In genomic region chr2:152500863-152501229, GRCm38 (mm10) we compare ENCODE assay signal across 20 mouse cellular contexts. TPM values are rescaled to one million over a fixed set of nuclear protein-coding genes. Genes with fewer than 3 reads are reported as not detected.
DNase-seq lines count a peak whose midpoint lies in the region; ATAC-seq and TF ChIP-seq lines count a peak whose summit lies in the region.
"Had no signal": no experiment of that assay in that cellular context is flagged by ENCODE, and none has a peak within 500 bp of the region (broad histone marks: within the 10 kb centered on the region; RNA-seq: fewer than 3 reads in every experiment).

No protein-coding gene starts in this region.

- DNase-seq in 3T3-L1 (ENCODE audit: low read depth, low spot score), result peak; percentile 15
- DNase-seq in brain, embryonic 14.5 days (ENCODE audit: low read depth), result no peak
- DNase-seq in urinary bladder, postnatal 25 days (ENCODE audit: low spot score), result no peak
- DNase-seq in left cerebral cortex, adult 11 months (ENCODE audit: low spot score), result no peak
- DNase-seq: adrenal gland, adult 2 months; cerebellum, adult 8-10 months; heart, adult 11 months; heart, postnatal 36 days; kidney, postnatal 14 days; lung, adult 2 months; right cerebral cortex, adult 18-20 months had no signal

- H3K4me2 ChIP-seq in intestine, postnatal 0 days (replicated peaks; ENCODE audit: low read depth), result no peak overlapping the region
- no peak overlapping the region for H3K4me2 ChIP-seq in intestine, embryonic 16.5 days (ENCODE audit: low read depth, low read length)
- H3K4me2 ChIP-seq: limb, embryonic 12.5 days had no signal

- no peaks in the 10 kb centered on the region for H3K9me3 ChIP-seq in intestine, postnatal 0 days (ENCODE audit: control insufficient read depth)
- H3K9me3 ChIP-seq in intestine, embryonic 16.5 days (ENCODE audit: control insufficient read depth, low read length), result no peaks in the 10 kb centered on the region
- no peaks in the 10 kb centered on the region for H3K9me3 ChIP-seq in E14TG2a.4 (ENCODE audit: low read length)
- H3K9me3 ChIP-seq: embryonic facial prominence, embryonic 10.5 days; G1E had no signal

- no peak for TF ChIP-seq POLR2A in brain, embryonic 14.5 days (IDR thresholded peaks at IDR 0.05; ENCODE audit: borderline replicate concordance, extremely low read depth, insufficient read depth, insufficient read length, poor library complexity, severe bottlenecking)

- no peak overlapping the region for H3K9ac ChIP-seq in intestine, postnatal 0 days (ENCODE audit: low read depth, low read length)
- no peak overlapping the region for H3K9ac ChIP-seq in intestine, embryonic 16.5 days (ENCODE audit: low read depth, low read length)
- H3K9ac ChIP-seq: limb, embryonic 12.5 days had no signal

- TF ChIP-seq CTCF in intestine, postnatal 0 days (IDR thresholded peaks at IDR 0.05; ENCODE audit: low read depth), result peak; percentile 48
- peak; percentile 72 for TF ChIP-seq CTCF in E14TG2a.4 (conservative IDR thresholded peaks at IDR 0.05; ENCODE audit: low read length)
- TF ChIP-seq CTCF in brain, embryonic 14.5 days (IDR thresholded peaks at IDR 0.05; ENCODE audit: borderline replicate concordance, extremely low read depth, insufficient read depth, insufficient read length), result peak; percentile 13; the same call in 1 of the 2 replicates

- H3K4me1 ChIP-seq in intestine, postnatal 0 days (replicated peaks; ENCODE audit: control insufficient read depth, insufficient read depth, low read length), result no peaks in the 10 kb centered on the region
- no peaks in the 10 kb centered on the region for H3K4me1 ChIP-seq in intestine, embryonic 16.5 days (ENCODE audit: control insufficient read depth, insufficient read depth, low read length)
- H3K4me1 ChIP-seq in E14TG2a.4 (replicated peaks; ENCODE audit: low read depth, low read length), result 0 out of 2 replicates have a peak, but pooled peaks cover 1% of the 10 kb centered on the region
- H3K4me1 ChIP-seq: embryonic facial prominence, embryonic 10.5 days; limb, embryonic 12.5 days had no signal

- H3K4me3 ChIP-seq in intestine, postnatal 0 days (ENCODE audit: low read depth, low read length), result no peak overlapping the region
- no peak overlapping the region for H3K4me3 ChIP-seq in intestine, embryonic 16.5 days (ENCODE audit: low read length)
- no peak overlapping the region for H3K4me3 ChIP-seq in E14TG2a.4 (replicated peaks; ENCODE audit: low read length)
- H3K4me3 ChIP-seq: embryonic facial prominence, embryonic 10.5 days; limb, embryonic 12.5 days had no signal

- 79% methylated on average over 6 of the region's 6 CpGs for WGBS in intestine, postnatal 0 days
- 74% methylated on average over 6 of the region's 6 CpGs for WGBS in intestine, embryonic 16.5 days

- H3K27ac ChIP-seq in intestine, postnatal 0 days (ENCODE audit: low read depth, low read length), result no peak overlapping the region
- no peak overlapping the region for H3K27ac ChIP-seq in intestine, embryonic 16.5 days (ENCODE audit: low read length)
- H3K27ac ChIP-seq: embryonic facial prominence, embryonic 10.5 days; limb, embryonic 12.5 days had no signal

- H3K36me3 ChIP-seq in intestine, postnatal 0 days (ENCODE audit: control insufficient read depth, insufficient read depth), result no peaks in the 10 kb centered on the region
- no peaks in the 10 kb centered on the region for H3K36me3 ChIP-seq in intestine, embryonic 16.5 days (ENCODE audit: control insufficient read depth, insufficient read depth, low read length)
- no peaks in the 10 kb centered on the region for H3K36me3 ChIP-seq in E14TG2a.4 (ENCODE audit: insufficient read depth, low read length)
- H3K36me3 ChIP-seq: embryonic facial prominence, embryonic 10.5 days; G1E; limb, embryonic 12.5 days had no signal

- no peak for ATAC-seq in intestine, postnatal 0 days
- no peak for ATAC-seq in intestine, embryonic 16.5 days
- ATAC-seq: inflammation-experienced regulatory T-cells, adult 6 months had no signal

- no peaks in the 10 kb centered on the region for H3K27me3 ChIP-seq in intestine, postnatal 0 days (replicated peaks; ENCODE audit: control insufficient read depth, insufficient read depth, low read length)
- no peaks in the 10 kb centered on the region for H3K27me3 ChIP-seq in intestine, embryonic 16.5 days (replicated peaks; ENCODE audit: control insufficient read depth, insufficient read depth, low read length)
- H3K27me3 ChIP-seq in E14TG2a.4 (ENCODE audit: insufficient read depth, low read length), result no peaks in the 10 kb centered on the region
- H3K27me3 ChIP-seq: limb, embryonic 12.5 days had no signal

RNA-seq across cellular contexts. Expression of gene Defb26, which starts 10.6 kb away (rescaled TPM):
- polyA plus RNA-seq in intestine, postnatal 0 days (2015; fragmentation: Nextera tagmentation; extraction: Ambion mirVana), result not detected in 2 replicates
- not detected in 2 replicates for polyA plus RNA-seq in intestine, embryonic 16.5 days (2015; fragmentation: Nextera tagmentation; extraction: Ambion mirVana)
- not detected in 2 replicates for polyA plus RNA-seq in brain, embryonic 14.5 days (2012; rRNA removed)
- polyA plus RNA-seq: adrenal gland, adult 2 months; embryonic facial prominence, embryonic 10.5 days; G1E; inflammation-experienced regulatory T-cells, adult 6 months; limb, embryonic 12.5 days; lung, adult 2 months; testis, adult 2 months; urinary bladder, adult 2 months had no signal

RNA-seq across cellular contexts. Expression of gene Defb22, which starts 10.9 kb away (rescaled TPM):
- not detected in 2 replicates for polyA plus RNA-seq in intestine, postnatal 0 days (2015; fragmentation: Nextera tagmentation; extraction: Ambion mirVana)
- not detected in 2 replicates for polyA plus RNA-seq in intestine, embryonic 16.5 days (2015; fragmentation: Nextera tagmentation; extraction: Ambion mirVana)
- not detected in 2 replicates for polyA plus RNA-seq in brain, embryonic 14.5 days (2012; rRNA removed)
- polyA plus RNA-seq: adrenal gland, adult 2 months; embryonic facial prominence, embryonic 10.5 days; G1E; inflammation-experienced regulatory T-cells, adult 6 months; limb, embryonic 12.5 days; lung, adult 2 months; testis, adult 2 months; urinary bladder, adult 2 months had no signal

RNA-seq across cellular contexts. Expression of gene Defb28, which starts 17.2 kb away (rescaled TPM):
- polyA plus RNA-seq in intestine, postnatal 0 days (2015; fragmentation: Nextera tagmentation; extraction: Ambion mirVana), result not detected in 2 replicates
- not detected in 2 replicates for polyA plus RNA-seq in intestine, embryonic 16.5 days (2015; fragmentation: Nextera tagmentation; extraction: Ambion mirVana)
- not detected in 2 replicates for polyA plus RNA-seq in brain, embryonic 14.5 days (2012; rRNA removed)
- polyA plus RNA-seq: adrenal gland, adult 2 months; embryonic facial prominence, embryonic 10.5 days; G1E; inflammation-experienced regulatory T-cells, adult 6 months; limb, embryonic 12.5 days; lung, adult 2 months; testis, adult 2 months; urinary bladder, adult 2 months had no signal

RNA-seq across cellular contexts. Expression of gene Defb20, which starts 24.0 kb away (rescaled TPM):
- polyA plus RNA-seq in intestine, postnatal 0 days (2015; fragmentation: Nextera tagmentation; extraction: Ambion mirVana), result not detected in 2 replicates
- polyA plus RNA-seq in intestine, embryonic 16.5 days (2015; fragmentation: Nextera tagmentation; extraction: Ambion mirVana), result not detected in 2 replicates
- 0.15 TPM in 1 of 2 replicates, not detected in the other for polyA plus RNA-seq in brain, embryonic 14.5 days (2012; rRNA removed)
- polyA plus RNA-seq: adrenal gland, adult 2 months; embryonic facial prominence, embryonic 10.5 days; G1E; inflammation-experienced regulatory T-cells, adult 6 months; limb, embryonic 12.5 days; lung, adult 2 months; urinary bladder, adult 2 months had no signal

RNA-seq across cellular contexts. Expression of gene Defb23, which starts 36.4 kb away (rescaled TPM):
- polyA plus RNA-seq in intestine, postnatal 0 days (2015; fragmentation: Nextera tagmentation; extraction: Ambion mirVana), result not detected in 2 replicates
- not detected in 2 replicates for polyA plus RNA-seq in intestine, embryonic 16.5 days (2015; fragmentation: Nextera tagmentation; extraction: Ambion mirVana)
- not detected in 2 replicates for polyA plus RNA-seq in brain, embryonic 14.5 days (2012; rRNA removed)
- polyA plus RNA-seq: adrenal gland, adult 2 months; embryonic facial prominence, embryonic 10.5 days; G1E; inflammation-experienced regulatory T-cells, adult 6 months; limb, embryonic 12.5 days; lung, adult 2 months; testis, adult 2 months; urinary bladder, adult 2 months had no signal

Comparison
In these comparisons a context has a peak if more than half of its experiments do, and no peak if none do; other contexts are left out.
1. CTCF ChIP-seq: peak in every context shown above with its lines; median percentile 72 in E14TG2a.4; 48 in intestine, postnatal 0 days; 13 in brain, embryonic 14.5 days.